Mouse (Mus musculus) ES-Bruce4 (cell line): Measurements from ENCODE around the gene Cavin4. TPM values are rescaled to one million over a fixed set of nuclear protein-coding genes. Genes with fewer than 3 reads are reported as not detected.

Experiments
- H3K27ac ChIP-seq: 2 replicates; pipeline ENCODE4 v1.5.1; 2012; ENCODE audit warnings: low read length, inconsistent platforms; ENCODE audit not compliant: insufficient read depth
- H3K27me3 ChIP-seq: 2 replicates; pipeline ENCODE4 v1.6.1; 2012; ENCODE audit warnings: mild to moderate bottlenecking, low read length, inconsistent platforms; ENCODE audit not compliant: control insufficient read depth, poor library complexity, insufficient read depth, severe bottlenecking
- H3K36me3 ChIP-seq: 2 replicates; pipeline ENCODE4 v1.6.1; 2012; ENCODE audit warnings: inconsistent platforms, mild to moderate bottlenecking, low read length, moderate library complexity; ENCODE audit not compliant: control insufficient read depth, poor library complexity, insufficient read depth, severe bottlenecking
- H3K4me1 ChIP-seq: one replicate; pipeline ENCODE4 v1.8.1; 2011; ENCODE audit warnings: low read length; ENCODE audit not compliant: control insufficient read depth, insufficient read depth
- H3K4me3 ChIP-seq: 2 replicates; pipeline ENCODE4 v1.5.1; 2011; ENCODE audit warnings: low read depth, mild to moderate bottlenecking, low read length
- H3K9ac ChIP-seq: 2 replicates; pipeline ENCODE4 v1.6.1; 2012; ENCODE audit warnings: low read depth, mild to moderate bottlenecking, inconsistent platforms; ENCODE audit not compliant: poor library complexity, severe bottlenecking
- H3K9me3 ChIP-seq: replicated peaks from 2 replicates; pipeline ENCODE4 v1.6.1; 2012; ENCODE audit warnings: mild to moderate bottlenecking, low read length, inconsistent platforms; ENCODE audit not compliant: control insufficient read depth, poor library complexity, insufficient read depth, severe bottlenecking
- CTCF ChIP-seq: IDR thresholded peaks from one replicate; pipeline ENCODE4 v1.8.1; 2011; ENCODE audit warnings: low read depth, low read length
- EP300 ChIP-seq: IDR thresholded peaks from 2 replicates; pipeline ENCODE4 v1.6.1; 2011; ENCODE audit warnings: low read depth, low read length; ENCODE audit not compliant: insufficient read depth
- POLR2A ChIP-seq: IDR thresholded peaks from one replicate; pipeline ENCODE4 v1.8.1; 2011; ENCODE audit warnings: low read length; ENCODE audit not compliant: insufficient read depth
- polyA plus RNA-seq: library from polyadenylated mRNA; stranded (reverse); fragments of >200 nt; gene quantifications from 2 replicates; pipeline ENCODE4 v1.2.4, GENCODE M21; 2011; ENCODE audit warnings: low read depth; ENCODE audit not compliant: missing spikeins, insufficient read depth, insufficient read length

The Cavin4 gene
- polyA plus RNA-seq, 1 experiment: 4.7 TPM

DNA sequence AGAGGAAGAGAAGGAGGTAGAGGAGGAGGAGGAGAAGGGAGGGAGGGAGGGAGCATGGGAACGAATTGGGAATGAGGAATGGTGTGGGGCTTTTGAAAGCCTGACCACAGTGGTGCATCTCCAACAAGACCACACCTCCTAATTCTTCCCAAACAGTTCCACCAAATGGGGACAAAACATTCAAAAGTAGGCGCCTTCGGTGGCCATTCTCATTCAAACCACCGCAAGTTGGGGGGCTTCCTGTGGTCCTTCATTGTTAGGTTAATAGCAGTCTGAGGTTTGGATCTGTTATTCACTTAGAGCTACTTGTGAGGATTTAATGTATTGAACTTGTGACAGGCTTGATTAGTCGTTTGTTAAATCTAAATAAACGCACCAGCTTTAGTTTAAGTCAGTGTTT is 38.4 kb upstream of the Cavin4 start:
- H3K36me3 ChIP-seq: 0 out of 2 replicates have a peak, but pooled peaks cover 6% of the 10 kb centered on the region
- no peak for TF ChIP-seq EP300
- no peak for TF ChIP-seq POLR2A
- no peak for TF ChIP-seq CTCF

DNA sequence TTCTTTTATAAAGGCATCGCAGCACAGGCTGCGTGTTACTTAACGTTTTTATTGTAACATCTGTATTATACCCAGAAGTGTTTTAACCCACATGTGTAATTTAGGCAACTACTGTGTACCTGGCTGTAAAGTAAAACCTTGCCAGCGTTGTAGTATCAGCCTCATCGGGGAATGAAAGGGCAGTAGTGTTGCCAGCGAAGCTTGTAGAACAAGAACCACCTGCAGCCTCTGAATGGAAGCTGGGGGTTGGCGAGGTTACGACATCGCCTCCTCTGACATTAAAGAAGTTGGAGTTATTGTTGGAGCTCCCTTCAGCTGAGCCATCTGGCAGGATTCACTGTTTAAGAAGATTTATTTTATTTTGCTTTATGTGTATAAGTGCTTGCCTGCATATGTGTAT is 37.5 kb upstream of the Cavin4 start:
- Histone ChIP-seq H3K4me3 (no peak overlapping the region), H3K9ac (no peak overlapping the region), H3K27ac (no peak overlapping the region), H3K27me3 (no peaks in the 10 kb centered on the region), H3K36me3 (0 out of 2 replicates have a peak, but pooled peaks cover 6% of the 10 kb centered on the region), H3K4me1 (peaks cover 4% of the 10 kb centered on the region), H3K9me3 (no peaks in the 10 kb centered on the region; the same call in none of the 2 replicates)
- no peak for TF ChIP-seq CTCF
- no peak for TF ChIP-seq POLR2A
- TF ChIP-seq EP300: no peak

More for the DNA sequence above, 38.4 kb upstream of the Cavin4 start:
- Histone ChIP-seq H3K27me3 (no peaks in the 10 kb centered on the region), H3K9me3 (no peaks in the 10 kb centered on the region; the same call in none of the 2 replicates), H3K27ac (no peak overlapping the region), H3K4me1 (peaks cover 4% of the 10 kb centered on the region), H3K4me3 (no peak overlapping the region), H3K9ac (no peak overlapping the region)

DNA sequence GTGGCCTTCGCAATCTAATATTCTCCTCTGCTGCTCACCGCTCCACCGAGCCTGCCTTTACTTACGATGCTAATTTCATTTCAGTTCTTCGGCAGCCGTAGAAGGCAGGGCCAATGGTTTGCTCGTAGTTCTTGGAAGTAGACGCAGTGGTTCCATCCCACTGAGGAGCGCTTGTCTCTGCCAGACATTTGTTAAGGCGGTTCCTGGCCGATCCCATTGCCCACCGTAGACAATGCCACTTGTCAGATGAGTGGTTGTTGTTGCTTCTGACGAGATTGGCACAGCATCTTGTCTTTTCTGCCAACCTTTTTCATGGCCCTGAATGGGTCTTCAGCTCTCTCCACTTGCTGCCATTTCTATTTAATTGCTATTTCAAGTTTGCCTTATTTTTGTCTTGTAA is 33.9 kb upstream of the Cavin4 start:
- H3K27me3 ChIP-seq: no peaks in the 10 kb centered on the region
- H3K9me3 ChIP-seq: no peaks in the 10 kb centered on the region; the same call in none of the 2 replicates
- no peaks in the 10 kb centered on the region for H3K4me1 ChIP-seq
- TF ChIP-seq CTCF (no peak), EP300 (no peak), POLR2A (no peak)
- H3K36me3 ChIP-seq: 0 out of 2 replicates have a peak, but pooled peaks cover 5% of the 10 kb centered on the region
- H3K9ac ChIP-seq: no peak overlapping the region
- H3K27ac ChIP-seq: no peak overlapping the region
- no peak overlapping the region for H3K4me3 ChIP-seq

DNA sequence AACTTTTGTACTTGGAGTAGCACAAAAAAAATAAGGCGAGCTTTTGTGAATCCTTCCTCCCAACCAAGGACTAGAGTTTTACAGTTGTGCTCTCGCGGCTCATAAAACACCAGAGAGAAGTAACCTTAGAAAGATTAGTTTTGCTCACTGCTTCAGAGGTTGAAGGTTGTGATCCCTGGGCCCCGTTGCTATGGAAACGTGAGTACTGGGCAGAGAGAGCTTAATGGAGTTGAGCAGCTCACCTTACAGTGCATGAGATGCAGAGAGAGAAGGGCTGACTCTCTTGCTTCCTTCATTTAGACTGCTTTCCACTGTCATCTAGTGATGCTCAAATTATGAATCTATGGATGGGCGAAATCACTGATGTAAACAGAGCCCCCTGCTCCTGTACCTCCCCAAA is 29.8 kb upstream of the Cavin4 start:
- H3K9me3 ChIP-seq: no peaks in the 10 kb centered on the region
- H3K27ac ChIP-seq: no peak overlapping the region
- peaks cover 5% of the 10 kb centered on the region; the same call in 1 of the 2 replicates for H3K36me3 ChIP-seq
- no peaks in the 10 kb centered on the region for H3K27me3 ChIP-seq
- no peak for TF ChIP-seq CTCF
- TF ChIP-seq POLR2A: no peak
- no peak for TF ChIP-seq EP300
- no peaks in the 10 kb centered on the region for H3K4me1 ChIP-seq
- H3K4me3 ChIP-seq: no peak overlapping the region
- no peak overlapping the region for H3K9ac ChIP-seq

DNA sequence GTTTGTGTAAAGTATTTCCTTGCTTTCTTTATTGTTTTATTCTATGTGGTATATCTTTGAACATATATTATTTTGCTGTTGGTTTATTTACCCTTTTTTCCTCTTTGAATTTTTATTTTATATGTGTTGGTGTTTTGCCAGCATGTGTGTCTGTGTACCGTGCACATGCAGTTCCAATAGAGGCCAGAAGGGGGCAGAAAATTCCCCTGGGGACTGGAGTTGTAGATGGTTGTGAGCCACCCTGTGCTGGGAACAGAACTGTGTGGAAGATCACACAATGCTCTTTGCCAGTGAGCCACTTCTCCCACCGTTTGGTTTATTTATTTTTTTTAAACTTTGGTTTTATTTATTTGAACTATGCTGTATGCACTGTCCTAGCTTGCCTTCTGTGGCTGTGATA is 29.3 kb upstream of the Cavin4 start:
- Histone ChIP-seq H3K36me3 (peaks cover 3% of the 10 kb centered on the region; the same call in 1 of the 2 replicates), H3K4me1 (no peaks in the 10 kb centered on the region), H3K9ac (no peak overlapping the region), H3K4me3 (no peak overlapping the region), H3K27me3 (no peaks in the 10 kb centered on the region), H3K9me3 (no peaks in the 10 kb centered on the region), H3K27ac (no peak overlapping the region)
- TF ChIP-seq EP300 (no peak), CTCF (peak; percentile 63)

DNA sequence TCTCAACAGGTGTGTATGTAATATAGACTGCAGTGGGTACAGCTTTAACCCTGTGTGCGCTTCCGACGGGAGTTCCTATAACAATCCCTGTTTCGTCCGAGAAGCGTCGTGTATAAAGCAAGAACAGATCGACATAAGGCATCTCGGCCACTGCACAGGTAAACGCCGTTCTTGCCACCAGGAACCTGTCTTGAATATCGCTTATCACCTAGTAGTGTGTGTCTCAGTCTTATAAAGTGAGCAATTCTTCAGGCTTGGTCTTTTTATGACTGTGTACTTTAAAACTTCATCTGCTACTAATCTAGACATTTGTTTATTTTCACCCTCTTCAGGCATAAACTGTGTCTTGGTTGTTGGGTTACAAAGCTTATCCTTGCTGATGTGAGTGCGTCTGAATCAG is 26.5 kb upstream of the Cavin4 start:
- Histone ChIP-seq H3K27me3 (no peaks in the 10 kb centered on the region), H3K36me3 (peaks cover 5% of the 10 kb centered on the region; the same call in 1 of the 2 replicates), H3K4me1 (no peaks in the 10 kb centered on the region), H3K4me3 (no peak overlapping the region), H3K9ac (no peak overlapping the region), H3K9me3 (no peaks in the 10 kb centered on the region), H3K27ac (no peak overlapping the region)
- no peak for TF ChIP-seq POLR2A
- no peak for TF ChIP-seq CTCF
- no peak for TF ChIP-seq EP300
